Mouse (Mus musculus): ENCODE data around the gene Col11a2.

DNA sequence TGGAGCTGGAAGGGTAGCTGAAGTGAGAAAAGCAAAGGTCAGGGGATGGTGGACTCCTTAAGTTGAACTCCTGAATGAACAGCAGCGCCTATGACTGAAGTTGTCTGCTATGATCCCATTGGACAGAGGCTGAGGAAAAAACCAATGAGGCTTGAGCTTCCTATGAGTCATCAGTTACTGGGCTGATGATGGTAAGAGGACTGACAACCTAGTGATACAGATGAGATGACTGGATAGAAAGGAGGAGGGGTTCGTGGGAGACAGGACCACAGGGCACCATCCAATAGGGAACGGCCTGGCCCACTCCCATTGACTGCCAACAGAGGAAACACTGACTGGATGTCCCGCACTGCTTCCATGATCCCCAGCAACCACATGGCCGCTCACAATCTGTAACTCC, 40.4 kb downstream of the Col11a2 start:
- TF ChIP-seq CTCF (IDR thresholded peaks at IDR 0.05; ENCODE audit: control insufficient read depth, insufficient read depth, low read length) (no peak), POLR2A (IDR thresholded peaks at IDR 0.05; ENCODE audit: borderline replicate concordance, control insufficient read depth, low read depth, low read length) (no peak)

Measured in bone marrow, adult 2 months (tissue).